Mouse (Mus musculus) cortical plate, adult 2 months (tissue): ENCODE measurements at regions not wholly inside any gene's neighbourhood (a gene's known extent, or its start where the extent isn't known, plus 50 kb on each side); places are given as distances from the start of the nearest gene placed in this dataset.

Experiments used
- CTCF ChIP-seq: fragments of 200-500 bp; IDR thresholded peaks from 2 replicates; pipeline ENCODE4 v1.5.1; 2011; ENCODE audit warnings: mild to moderate bottlenecking, control low read depth, low read length; ENCODE audit not compliant: insufficient read depth; ENCODE audit errors: extremely low read depth
- POLR2A ChIP-seq: fragments of 200-500 bp; IDR thresholded peaks from 2 replicates; pipeline ENCODE4 v1.6.1; 2011; ENCODE audit warnings: mild to moderate bottlenecking, low read length, control low read depth; ENCODE audit not compliant: insufficient read depth; ENCODE audit errors: extremely low read depth

DNA sequence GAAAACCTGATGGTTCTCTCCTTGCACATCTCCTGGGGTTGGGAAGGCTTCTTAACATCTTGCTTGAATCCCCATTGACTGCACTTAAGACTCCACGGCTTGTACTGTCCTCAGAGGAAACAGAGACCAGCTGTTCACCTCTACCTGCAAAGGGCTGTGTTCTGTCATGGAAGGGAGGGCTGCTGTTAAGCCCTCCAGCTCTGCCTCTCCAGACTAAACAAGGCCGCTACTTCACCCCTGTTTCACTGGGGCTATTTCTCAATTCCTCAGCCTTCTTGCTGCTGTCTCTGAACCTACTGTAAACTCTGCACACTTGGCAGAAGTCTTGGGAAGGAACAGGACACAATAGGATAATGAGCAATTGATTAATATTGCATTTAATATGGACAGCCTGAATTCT is 64.7 kb upstream of the BC052040 start:
- TF ChIP-seq POLR2A (no peak), CTCF (no peak)
